ENCODE assay signal across 27 mouse cellular contexts in the genomic region with DNA sequence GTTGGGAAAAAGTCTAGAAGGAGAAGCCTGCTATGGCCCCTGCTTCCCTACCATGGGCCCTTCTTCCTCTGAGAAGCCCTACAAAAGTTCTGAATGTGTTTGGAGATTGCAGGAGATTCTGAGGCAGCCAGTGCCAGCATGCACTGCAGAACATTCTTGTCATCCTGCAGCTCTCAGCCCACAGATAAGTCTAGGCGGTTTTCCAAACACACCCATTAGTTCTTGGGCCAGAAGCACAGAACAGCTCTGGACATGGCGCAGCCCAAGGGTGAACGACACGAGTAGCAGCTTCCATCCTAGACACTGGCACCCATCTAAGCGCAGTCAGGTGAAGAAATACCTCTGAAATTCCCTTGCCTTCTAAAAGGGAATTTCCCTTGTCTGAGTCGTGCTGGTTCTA. TPM values are rescaled to one million over a fixed set of nuclear protein-coding genes. Genes with fewer than 3 reads are reported as not detected.
DNase-seq lines count a peak whose midpoint lies in the region; ATAC-seq and TF ChIP-seq lines count a peak whose summit lies in the region.
"Had no signal": no experiment of that assay in that cellular context is flagged by ENCODE, and none has a peak within 500 bp of the region (broad histone marks: within the 10 kb centered on the region; RNA-seq: fewer than 3 reads in every experiment).

No protein-coding gene starts in this region.

- peak; percentile 50; the same call in 1 of the 2 replicates for ATAC-seq in frontal cortex, adult (ENCODE audit: low TSS enrichment)
- ATAC-seq in lung, postnatal 0 days: no peak
- ATAC-seq: forebrain, embryonic 13.5 days; forebrain, embryonic 16.5 days; hindbrain, postnatal 0 days; inflammation-experienced regulatory T-cells, adult 6 months; intestine, embryonic 16.5 days had no signal

- no peak overlapping the region for H3K4me2 ChIP-seq in lung, postnatal 0 days (replicated peaks; ENCODE audit: low read depth, low read length)
- H3K4me2 ChIP-seq: forebrain, embryonic 13.5 days; heart, embryonic 12.5 days; heart, embryonic 15.5 days; hindbrain, embryonic 14.5 days had no signal

- 0 out of 2 replicates have a peak, but pooled peaks cover 2% of the 10 kb centered on the region for H3K36me3 ChIP-seq in heart, adult 2 months (ENCODE audit: control insufficient read depth, insufficient read depth, low read length)
- 0 out of 2 replicates have a peak, but pooled peaks cover 6% of the 10 kb centered on the region for H3K36me3 ChIP-seq in lung, postnatal 0 days (ENCODE audit: insufficient read depth, low read length)
- H3K36me3 ChIP-seq: G1E had no signal

- H3K79me2 ChIP-seq in heart, adult 2 months (replicated peaks; ENCODE audit: control insufficient read depth, insufficient read depth, low read length): no peaks in the 10 kb centered on the region

- H3K27me3 ChIP-seq in heart, adult 2 months (ENCODE audit: control insufficient read depth, insufficient read depth, low read length): no peaks in the 10 kb centered on the region
- no peaks in the 10 kb centered on the region for H3K27me3 ChIP-seq in lung, postnatal 0 days (replicated peaks; ENCODE audit: insufficient read depth, low read length)
- H3K27me3 ChIP-seq: CH12.LX; forebrain, embryonic 13.5 days; heart, embryonic 12.5 days; heart, embryonic 15.5 days had no signal

- 0 out of 2 replicates have a peak, but pooled peaks have one; percentile 45 for TF ChIP-seq EP300 in heart, adult 2 months (IDR thresholded peaks at IDR 0.05; ENCODE audit: insufficient read depth, low read depth, low read length)
- no peak for TF ChIP-seq EP300 in lung, postnatal 0 days (IDR thresholded peaks at IDR 0.05)

- intact Hi-C loops in heart, adult 2 months (cut with DNase I): loop anchor here (2.0 kb wide), 1 partner anchor 28 kb away; no protein-coding TSS in a partner anchor
- intact Hi-C loops in heart, postnatal 14 days (cut with DNase I): no loop called here

- TF ChIP-seq CTCF in heart, adult 2 months (IDR thresholded peaks at IDR 0.05): no peak
- no peak for TF ChIP-seq CTCF in lung, postnatal 0 days (IDR thresholded peaks at IDR 0.05)

- no peak for TF ChIP-seq POLR2A in heart, adult 2 months (IDR thresholded peaks at IDR 0.05; ENCODE audit: insufficient read depth, low read depth, low read length)

- 55% methylated on average over 6 of the region's 6 CpGs for WGBS in heart, adult 2 months
- 81% methylated on average over 6 of the region's 6 CpGs for WGBS in lung, postnatal 0 days

- peak overlapping the region; percentile 36 for H3K27ac ChIP-seq in heart, adult 2 months
- no peak overlapping the region for H3K27ac ChIP-seq in lung, postnatal 0 days (ENCODE audit: low read length)
- H3K27ac ChIP-seq: forebrain, embryonic 10.5 days; forebrain, embryonic 13.5 days; heart, embryonic 15.5 days; hindbrain, embryonic 14.5 days; hindbrain, postnatal 0 days had no signal

- H3K9me3 ChIP-seq in lung, postnatal 0 days (ENCODE audit: low read length): peaks cover 4% of the 10 kb centered on the region; the same call in 1 of the 2 replicates
- H3K9me3 ChIP-seq: G1E; heart, embryonic 15.5 days had no signal

- H3K9ac ChIP-seq in heart, adult 2 months (ENCODE audit: low read depth, low read length): no peak overlapping the region
- H3K9ac ChIP-seq in lung, postnatal 0 days (replicated peaks; ENCODE audit: low read depth): no peak overlapping the region
- H3K9ac ChIP-seq: forebrain, embryonic 13.5 days; heart, embryonic 12.5 days; heart, embryonic 15.5 days; hindbrain, embryonic 14.5 days had no signal

- no peak for DNase-seq in frontal cortex, postnatal 25 days (ENCODE audit: low spot score in 2 of 2)
- peak in 1 of 2 experiments; percentile 66 for DNase-seq in heart, adult 2 months
- no peak for DNase-seq in heart, postnatal 14 days
- DNase-seq in lung, postnatal 36 days: peak; percentile 41
- DNase-seq in lung, postnatal 0 days (ENCODE audit: low spot score): no peak
- no peak for DNase-seq in right cerebral cortex, postnatal 25 days
- DNase-seq: adrenal gland, adult 8-10 months; adrenal gland, postnatal 25 days; B cell, adult 2 months; cerebellum, adult 11-12 months; cerebellum, adult 8-10 months; cerebellum, postnatal 14 days; gastrocnemius, postnatal 25 days; heart, postnatal 4 days; kidney, adult 18-20 months had no signal

- no peak overlapping the region for H3K4me3 ChIP-seq in heart, adult 2 months
- H3K4me3 ChIP-seq in lung, postnatal 0 days (ENCODE audit: low read depth, low read length): no peak overlapping the region
- H3K4me3 ChIP-seq: forebrain, embryonic 10.5 days; forebrain, embryonic 13.5 days; heart, embryonic 12.5 days; heart, embryonic 15.5 days had no signal

- H3K4me1 ChIP-seq in heart, adult 2 months (ENCODE audit: control insufficient read depth, insufficient read depth, low read length): peaks cover 8% of the 10 kb centered on the region
- H3K4me1 ChIP-seq in lung, postnatal 0 days (ENCODE audit: insufficient read depth, low read depth, low read length): no peaks in the 10 kb centered on the region
- H3K4me1 ChIP-seq: forebrain, embryonic 13.5 days had no signal

RNA-seq across cellular contexts. Expression of gene Rasa3, which starts 44.3 kb away (rescaled TPM):
- total RNA-seq in heart, adult 2 months (2021): 10 to 100 TPM; 14.6 to 16.9 TPM
- polyA plus RNA-seq in heart, adult 2 months (2012; rRNA removed): 16.5 and 16.8 TPM in 2 replicates
- 10 to 100 TPM; 22.2 to 22.6 TPM for total RNA-seq in heart, postnatal 14 days (2021)
- polyA plus RNA-seq in lung, postnatal 0 days (2015; fragmentation: Nextera tagmentation; extraction: Ambion mirVana): 28.5 and 28.6 TPM in 2 replicates
